ENCODE assay signal across 9 mouse cellular contexts in genomic region chr5:29388181-29388943, GRCm38 (mm10). TPM values are rescaled to one million over a fixed set of nuclear protein-coding genes. Genes with fewer than 3 reads are reported as not detected.
DNase-seq lines count a peak whose midpoint lies in the region; ATAC-seq and TF ChIP-seq lines count a peak whose summit lies in the region.
"Had no signal": no experiment of that assay in that cellular context is flagged by ENCODE, and none has a peak within 500 bp of the region (broad histone marks: within the 10 kb centered on the region; RNA-seq: fewer than 3 reads in every experiment).

No protein-coding gene starts in this region.

- no peak for TF ChIP-seq EP300 in liver, postnatal 0 days (IDR thresholded peaks at IDR 0.05; ENCODE audit: low read depth)

- peaks cover 3% of the 10 kb centered on the region; the same call in 1 of the 2 replicates for H3K27me3 ChIP-seq in heart, embryonic 12.5 days (replicated peaks)
- H3K27me3 ChIP-seq in liver, postnatal 0 days (ENCODE audit: insufficient read depth, low read length), result no peaks in the 10 kb centered on the region
- H3K27me3 ChIP-seq in hindbrain, embryonic 14.5 days (ENCODE audit: control insufficient read depth, insufficient read depth, low read length), result no peaks in the 10 kb centered on the region

- no peak overlapping the region for H3K4me3 ChIP-seq in heart, embryonic 12.5 days
- H3K4me3 ChIP-seq in liver, postnatal 0 days (ENCODE audit: low read depth, low read length), result no peak overlapping the region
- H3K4me3 ChIP-seq in hindbrain, embryonic 14.5 days (replicated peaks; ENCODE audit: low read length), result no peak overlapping the region
- H3K4me3 ChIP-seq: embryonic facial prominence, embryonic 13.5 days had no signal

- WGBS in heart, embryonic 12.5 days, result 32% methylated on average over 7 of the region's 7 CpGs
- 26% methylated on average over 7 of the region's 7 CpGs for WGBS in liver, postnatal 0 days (ENCODE audit: insufficient replicate concordance)
- 51% methylated on average over 7 of the region's 7 CpGs for WGBS in hindbrain, embryonic 14.5 days

- peak; percentile 59 for DNase-seq in 3134 (ENCODE audit: extremely low read depth, insufficient read length, low spot score)
- peak; percentile 95 for DNase-seq in NIH3T3 (ENCODE audit: low read depth)
- DNase-seq in liver, postnatal 0 days, result peak; percentile 41
- no peak for DNase-seq in hindbrain, embryonic 14.5 days (ENCODE audit: low spot score)
- DNase-seq in right cerebral cortex, postnatal 25 days, result no peak
- DNase-seq in cerebellum, adult 8-10 months, result no peak

- no peaks in the 10 kb centered on the region for H3K9me3 ChIP-seq in heart, embryonic 12.5 days (replicated peaks)
- no peaks in the 10 kb centered on the region for H3K9me3 ChIP-seq in liver, postnatal 0 days (ENCODE audit: low read length)
- no peaks in the 10 kb centered on the region for H3K9me3 ChIP-seq in hindbrain, embryonic 14.5 days (ENCODE audit: control insufficient read depth, low read length)
- H3K9me3 ChIP-seq: embryonic facial prominence, embryonic 13.5 days had no signal

- H3K27ac ChIP-seq in heart, embryonic 12.5 days (ENCODE audit: poor library complexity, severe bottlenecking), result peak overlapping the region; percentile 45; the same call in 1 of the 2 replicates
- peak overlapping the region; percentile 51 for H3K27ac ChIP-seq in liver, postnatal 0 days (ENCODE audit: low read depth)
- H3K27ac ChIP-seq in hindbrain, embryonic 14.5 days, result no peak overlapping the region
- H3K27ac ChIP-seq: embryonic facial prominence, embryonic 13.5 days had no signal

- H3K9ac ChIP-seq in heart, embryonic 12.5 days, result no peak overlapping the region
- H3K9ac ChIP-seq in liver, postnatal 0 days (replicated peaks), result no peak overlapping the region
- H3K9ac ChIP-seq in hindbrain, embryonic 14.5 days, result no peak overlapping the region
- H3K9ac ChIP-seq: embryonic facial prominence, embryonic 13.5 days had no signal

- ATAC-seq in heart, embryonic 12.5 days (ENCODE audit: insufficient number of reproducible peaks, low FRiP score), result peak; percentile 78
- ATAC-seq in liver, postnatal 0 days, result peak; percentile 45; the same call in 1 of the 2 replicates
- ATAC-seq in hindbrain, embryonic 14.5 days (ENCODE audit: low FRiP score), result no peak
- no peak for ATAC-seq in monocyte, adult 5-6 weeks (replicated peaks; ENCODE audit: insufficient number of reproducible peaks, low FRiP score, low TSS enrichment, poor library complexity, severe bottlenecking)

- no peaks in the 10 kb centered on the region for H3K36me3 ChIP-seq in heart, embryonic 12.5 days
- no peaks in the 10 kb centered on the region for H3K36me3 ChIP-seq in liver, postnatal 0 days (replicated peaks; ENCODE audit: insufficient read depth, low read length)
- no peaks in the 10 kb centered on the region for H3K36me3 ChIP-seq in hindbrain, embryonic 14.5 days (replicated peaks; ENCODE audit: control insufficient read depth, insufficient read depth)
- H3K36me3 ChIP-seq: embryonic facial prominence, embryonic 13.5 days had no signal

- no peak overlapping the region for H3K4me2 ChIP-seq in heart, embryonic 12.5 days
- H3K4me2 ChIP-seq in liver, postnatal 0 days (ENCODE audit: low read depth, low read length), result no peak overlapping the region
- H3K4me2 ChIP-seq in hindbrain, embryonic 14.5 days (replicated peaks), result no peak overlapping the region
- H3K4me2 ChIP-seq: embryonic facial prominence, embryonic 13.5 days had no signal

- H3K4me1 ChIP-seq in heart, embryonic 12.5 days (replicated peaks), result no peaks in the 10 kb centered on the region
- H3K4me1 ChIP-seq in liver, postnatal 0 days (ENCODE audit: insufficient read depth), result peaks cover 3% of the 10 kb centered on the region; the same call in 1 of the 2 replicates
- H3K4me1 ChIP-seq in hindbrain, embryonic 14.5 days (replicated peaks; ENCODE audit: control insufficient read depth, insufficient read depth, low read length), result no peaks in the 10 kb centered on the region

- no peak for TF ChIP-seq CTCF in liver, postnatal 0 days (IDR thresholded peaks at IDR 0.05; ENCODE audit: low read depth)

RNA-seq across cellular contexts. Expression of gene Lmbr1, which starts 10.2 kb away (rescaled TPM):
- 14.0 and 14.3 TPM in 2 replicates for polyA plus RNA-seq in heart, embryonic 12.5 days (2016; fragmentation: Nextera tagmentation; extraction: Ambion mirVana)
- 2.5 and 3.1 TPM in 2 replicates for polyA plus RNA-seq in liver, postnatal 0 days (2015; fragmentation: Nextera tagmentation; extraction: Ambion mirVana)
- polyA plus RNA-seq in hindbrain, embryonic 14.5 days (2014; fragmentation: Nextera tagmentation; extraction: Ambion mirVana), result 42.2 and 44.4 TPM in 2 replicates
- 0.43 to 2.2 TPM (median 1.1 TPM) in 3 replicates for total RNA-seq in monocyte, adult 5-6 weeks (2017)

RNA-seq across cellular contexts. Expression of gene Nom1, which starts 46.1 kb away (rescaled TPM):
- polyA plus RNA-seq in heart, embryonic 12.5 days (2016; fragmentation: Nextera tagmentation; extraction: Ambion mirVana), result 19.0 and 23.6 TPM in 2 replicates
- 10.6 and 13.2 TPM in 2 replicates for polyA plus RNA-seq in liver, postnatal 0 days (2015; fragmentation: Nextera tagmentation; extraction: Ambion mirVana)
- polyA plus RNA-seq in hindbrain, embryonic 14.5 days (2014; fragmentation: Nextera tagmentation; extraction: Ambion mirVana), result 14.1 and 15.2 TPM in 2 replicates
- 10.8 to 14.1 TPM (median 10.9 TPM) in 3 replicates for total RNA-seq in monocyte, adult 5-6 weeks (2017)

Comparison
In these comparisons a context has a peak if more than half of its experiments do, and no peak if none do; other contexts are left out.
1. DNase-seq: peak in 3134 (single experiment), NIH3T3 (single experiment) and liver, postnatal 0 days (single experiment); none in hindbrain, embryonic 14.5 days (single experiment), right cerebral cortex, postnatal 25 days (single experiment) and cerebellum, adult 8-10 months (single experiment).
2. ATAC-seq: peak in heart, embryonic 12.5 days (single experiment) and liver, postnatal 0 days (single experiment); none in hindbrain, embryonic 14.5 days (single experiment) and monocyte, adult 5-6 weeks (single experiment).